Mouse (Mus musculus) B cell, adult 2 months (primary cell): ENCODE measurements at regions not wholly inside any gene's neighbourhood (a gene's known extent, or its start where the extent isn't known, plus 50 kb on each side); places are given as distances from the start of the nearest gene placed in this dataset.
"Not testable (repeated sequence)": the region's sequence is repeated elsewhere in the genome, so short reads cannot be mapped to it uniquely, and the experiment has no call there.

Source experiments
- DNase-seq, 2 experiments: peaks; one replicate each; pipeline ENCODE4 v3.0.0; 2022

DNA sequence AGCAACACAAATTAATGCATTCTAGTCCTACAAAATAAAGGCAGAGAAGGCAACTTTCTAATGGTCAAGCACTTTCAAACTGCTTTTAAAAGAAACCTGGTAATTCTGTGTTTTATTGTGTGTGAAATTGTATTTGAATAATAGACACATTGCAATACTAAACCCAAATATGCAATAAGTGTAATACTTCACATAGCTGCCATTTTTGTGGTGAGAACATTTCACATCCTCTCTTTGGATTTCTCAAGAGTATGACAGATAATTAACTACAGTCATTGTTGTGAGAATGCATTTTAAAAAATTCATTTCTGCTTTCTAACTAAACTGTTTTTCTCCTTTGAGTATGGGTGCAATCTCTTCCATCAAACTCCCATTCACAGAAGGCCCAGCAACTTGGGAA lies 256.4 kb downstream of the Sema3d start:
- DNase-seq: no peak

DNA sequence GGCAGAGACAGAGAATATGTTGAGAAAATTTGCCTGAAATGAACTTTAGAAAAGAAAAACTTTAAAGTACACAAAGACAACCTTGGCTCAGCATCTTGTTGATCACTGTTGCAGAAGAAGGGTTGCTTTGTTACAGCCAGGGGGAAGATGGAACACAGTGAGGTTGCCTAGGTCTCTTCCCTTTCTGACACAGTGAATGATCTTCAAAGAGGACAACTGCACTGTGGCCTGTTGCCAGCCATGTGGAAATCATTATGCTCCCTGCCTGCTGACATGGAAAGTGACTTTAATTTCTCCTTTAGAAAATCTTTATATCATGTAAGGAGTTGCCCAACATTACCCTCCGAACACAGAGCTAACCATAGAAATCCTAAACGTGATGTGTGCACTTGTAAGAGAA lies 263.1 kb downstream of the Sema3d start:
- no peak for DNase-seq

DNA sequence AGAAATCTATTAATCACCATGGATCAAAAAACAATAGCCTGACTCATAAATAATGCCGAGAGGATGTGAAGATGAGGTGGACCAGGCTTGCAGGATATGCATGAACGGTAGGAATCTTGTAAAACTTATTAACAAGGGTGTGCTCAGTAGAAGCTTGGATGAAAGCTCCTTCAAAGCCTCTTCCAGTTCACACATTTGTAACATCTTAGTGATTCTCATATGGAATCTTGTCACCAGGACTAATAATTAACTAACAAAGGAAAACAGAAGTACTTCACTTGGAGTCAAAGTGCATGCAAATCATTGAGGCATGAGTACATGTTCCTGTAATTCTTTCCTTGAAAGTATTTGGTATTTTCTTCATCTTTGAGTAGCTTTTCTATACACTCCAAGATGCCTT lies 290.5 kb downstream of the Sema3d start:
- no peak for DNase-seq

DNA sequence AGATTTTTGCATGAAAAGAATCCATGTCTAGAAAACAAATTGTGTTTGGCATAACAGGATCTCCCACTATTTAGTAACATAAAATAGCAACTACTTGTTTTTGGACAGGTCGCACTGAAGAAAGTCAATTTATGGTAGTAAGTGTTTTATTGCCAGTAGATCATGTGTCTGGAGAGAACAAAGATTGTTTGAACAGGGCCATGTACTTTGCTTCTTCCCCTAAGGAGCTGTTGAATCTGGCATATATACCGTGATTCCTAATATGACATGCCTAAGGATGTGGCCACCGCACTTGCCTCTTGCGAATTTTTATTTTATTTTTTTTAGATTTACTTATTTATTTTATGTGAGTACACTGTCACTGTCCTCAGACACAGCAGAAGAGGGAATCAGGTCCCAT lies 290.9 kb downstream of the Sema3d start:
- no peak for DNase-seq

DNA sequence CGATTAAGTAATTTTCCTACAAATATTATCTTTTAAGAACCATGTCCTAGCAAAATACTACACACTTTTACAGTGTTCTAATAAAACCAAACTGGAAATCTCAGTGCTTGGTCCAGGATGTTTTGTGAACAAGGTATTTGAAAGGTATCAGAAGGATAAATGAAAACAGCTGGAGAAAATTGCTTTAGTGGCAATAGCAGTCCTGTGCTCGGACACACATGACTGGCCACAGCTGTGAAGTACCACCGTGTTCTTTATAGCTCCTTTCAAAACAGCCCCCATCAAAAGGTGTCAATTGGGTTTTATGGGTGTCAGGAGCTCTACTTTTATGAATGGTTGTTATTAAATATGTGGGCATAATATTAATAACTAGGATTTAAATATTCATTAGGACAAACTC lies 293.5 kb downstream of the Sema3d start:
- DNase-seq: no peak

DNA sequence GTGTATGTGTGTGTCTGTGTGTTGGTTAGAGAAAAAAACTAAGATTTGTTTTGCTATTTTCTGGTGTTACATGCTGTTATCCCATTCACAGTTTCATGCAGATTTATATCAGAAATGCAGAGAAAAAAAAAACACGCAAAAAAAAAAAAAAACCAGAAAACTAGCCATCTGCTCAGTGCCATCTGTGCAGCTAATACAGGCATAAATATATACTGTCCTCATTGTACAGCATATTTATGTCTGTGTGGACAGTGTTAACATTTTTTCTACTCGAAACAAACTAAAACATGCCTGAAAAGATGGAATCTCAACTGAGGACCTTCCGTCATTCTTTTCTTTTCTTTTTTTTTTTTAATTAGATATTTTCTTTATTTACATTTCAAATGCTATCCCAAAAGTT lies 331.7 kb downstream of the Sema3d start:
- no peak for DNase-seq

DNA sequence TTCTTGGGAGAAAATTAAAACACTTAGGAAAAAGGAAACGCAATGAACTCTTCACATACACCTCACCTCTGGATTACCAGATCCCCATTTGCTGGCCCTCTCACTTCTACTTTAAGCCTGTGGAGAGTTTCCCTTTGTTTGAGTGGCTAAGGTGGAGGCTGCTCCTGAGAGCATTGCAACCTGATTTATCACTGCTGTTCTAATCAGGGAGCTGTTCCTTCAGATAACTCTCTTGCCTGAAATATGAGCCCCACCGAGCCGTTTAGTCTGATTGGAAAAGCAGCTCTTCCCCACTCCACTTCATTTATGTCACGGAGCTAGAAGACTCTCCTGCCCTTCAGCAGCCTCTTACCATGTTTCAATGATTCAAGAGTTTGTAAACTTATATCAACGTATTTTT lies 368.3 kb downstream of the Sema3d start:
- DNase-seq: no peak

DNA sequence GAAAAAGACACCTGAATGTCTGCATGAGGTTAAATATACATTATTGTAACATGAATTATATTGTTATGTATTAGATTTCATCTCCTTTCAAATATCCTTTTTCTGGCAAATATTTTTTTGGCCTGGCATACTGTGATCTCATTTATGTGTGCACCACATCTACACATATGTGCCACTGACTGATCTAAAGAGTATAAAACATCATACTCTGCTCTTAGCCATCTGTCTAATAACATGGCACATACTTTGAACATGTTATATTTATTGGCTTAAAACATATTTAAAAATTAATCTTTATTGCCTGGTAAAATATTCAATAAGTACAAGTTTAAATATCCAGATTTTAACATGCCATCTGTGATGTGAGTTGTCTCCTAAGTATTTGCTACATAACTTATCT lies 365.6 kb upstream of the Sema3a start:
- no peak for DNase-seq

DNA sequence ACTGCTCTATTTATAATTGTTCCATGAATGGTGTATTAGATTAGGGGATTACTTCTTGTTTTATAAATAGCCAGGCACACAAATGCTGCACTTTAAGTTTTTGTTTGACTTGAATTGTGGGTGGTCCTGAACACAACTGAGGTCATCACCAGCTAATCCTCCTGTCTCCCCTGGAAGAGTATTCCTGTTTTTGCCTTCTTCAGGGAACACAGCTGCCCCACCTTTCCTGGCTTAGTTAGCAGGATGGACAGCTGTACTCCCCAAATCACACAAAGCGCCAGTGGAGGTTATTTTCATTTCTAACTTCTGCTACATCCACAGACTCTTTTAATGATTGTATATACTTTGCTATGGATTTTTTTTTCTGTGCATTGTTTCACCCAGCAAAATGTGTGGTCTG lies 357.8 kb upstream of the Sema3a start:
- no peak for DNase-seq

DNA sequence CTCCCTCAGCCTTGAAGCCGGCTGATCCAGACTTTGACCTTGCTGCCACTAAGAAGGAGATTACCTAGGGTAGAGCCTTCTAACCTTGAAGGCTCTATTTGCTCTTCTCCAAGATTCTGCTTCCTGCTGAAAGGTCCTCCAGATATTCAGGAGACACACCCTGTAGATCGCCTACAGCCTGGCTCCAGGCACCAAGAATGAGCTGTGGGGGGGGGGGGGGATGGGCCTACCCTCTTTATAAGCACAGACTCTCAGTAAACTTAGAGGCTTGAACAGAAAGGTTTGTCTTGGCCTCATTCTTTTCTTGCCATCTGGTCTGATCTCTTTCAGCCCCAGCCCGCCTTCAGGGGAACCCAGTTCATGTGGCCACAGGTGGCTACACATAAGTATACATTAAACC lies 342.5 kb upstream of the Sema3a start:
- no peak for DNase-seq

DNA sequence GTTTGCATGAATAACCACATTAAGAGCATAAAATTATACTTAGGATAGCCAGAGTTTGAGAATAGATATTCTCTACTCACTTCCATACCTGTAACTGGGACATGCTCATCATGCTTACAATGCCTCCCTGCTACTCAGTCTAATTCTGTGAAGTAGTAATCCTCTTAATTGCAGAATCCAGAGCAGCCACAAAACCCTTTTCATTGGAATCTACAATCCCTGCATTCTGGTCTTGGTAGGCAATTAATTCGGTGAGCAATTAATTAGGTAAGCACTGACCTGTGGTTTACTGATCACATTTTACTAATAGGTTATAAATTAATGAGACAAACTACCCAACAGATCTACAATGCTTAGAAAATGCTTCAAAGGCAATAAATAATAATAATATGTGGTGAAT lies 316.5 kb upstream of the Sema3a start:
- DNase-seq: no peak

DNA sequence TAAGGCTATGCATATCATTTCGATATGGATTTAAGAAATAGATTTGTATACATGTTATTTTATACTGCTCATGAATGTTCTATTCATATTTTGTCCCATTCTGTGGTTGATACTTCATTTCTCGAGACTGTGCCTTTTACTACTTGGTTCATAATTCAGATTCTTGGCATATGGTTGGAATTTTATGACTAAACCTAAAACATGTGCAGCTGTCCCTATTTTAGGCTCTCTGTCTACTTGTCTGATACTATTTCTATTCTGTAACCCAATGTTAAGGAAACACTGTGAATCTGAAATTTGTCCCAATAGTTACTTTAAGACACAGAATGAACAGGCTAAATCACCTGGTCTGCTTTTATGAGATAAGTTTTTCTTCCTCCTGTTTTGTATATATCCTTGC lies 315.3 kb upstream of the Sema3a start:
- no peak for DNase-seq

DNA sequence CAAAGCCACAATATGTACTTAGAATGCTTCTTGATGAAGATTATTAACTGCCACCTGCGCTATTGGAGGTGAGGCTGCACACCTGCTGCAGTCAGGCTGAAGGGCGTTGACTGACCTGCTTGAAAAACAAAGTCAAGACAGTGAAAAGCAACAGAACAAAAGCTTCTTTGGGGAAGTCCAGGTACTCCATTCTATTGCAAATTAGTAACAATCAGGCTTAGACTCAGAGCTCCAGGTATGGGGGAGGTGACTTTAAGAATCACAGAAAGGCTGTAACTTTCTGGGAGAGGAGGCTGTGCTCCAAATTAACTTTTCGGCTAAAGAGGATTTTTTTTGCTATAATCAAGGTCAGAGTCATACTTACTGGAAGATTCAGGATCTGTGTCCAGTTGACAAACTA lies 278.0 kb upstream of the Sema3a start:
- not testable (repeated sequence) for DNase-seq

DNA sequence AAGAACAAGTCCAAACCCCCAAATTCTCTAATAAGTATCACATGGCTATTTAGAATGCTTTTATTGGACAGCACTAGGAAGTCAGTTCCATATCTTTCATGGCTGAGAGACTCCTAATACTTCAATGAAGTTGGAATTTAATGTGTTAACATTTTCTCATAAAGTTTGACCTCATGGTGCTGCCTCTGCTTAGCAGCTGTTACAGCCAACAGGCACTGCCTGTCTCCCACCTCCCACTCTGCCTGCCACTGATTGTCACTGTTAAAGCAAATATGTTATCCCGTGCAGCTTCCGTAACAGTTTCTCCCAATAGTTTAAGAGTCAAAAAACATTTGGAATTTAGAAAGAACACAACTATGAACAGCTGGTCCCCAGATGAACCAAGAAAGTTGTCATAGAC lies 268.3 kb upstream of the Sema3a start:
- DNase-seq: no peak

DNA sequence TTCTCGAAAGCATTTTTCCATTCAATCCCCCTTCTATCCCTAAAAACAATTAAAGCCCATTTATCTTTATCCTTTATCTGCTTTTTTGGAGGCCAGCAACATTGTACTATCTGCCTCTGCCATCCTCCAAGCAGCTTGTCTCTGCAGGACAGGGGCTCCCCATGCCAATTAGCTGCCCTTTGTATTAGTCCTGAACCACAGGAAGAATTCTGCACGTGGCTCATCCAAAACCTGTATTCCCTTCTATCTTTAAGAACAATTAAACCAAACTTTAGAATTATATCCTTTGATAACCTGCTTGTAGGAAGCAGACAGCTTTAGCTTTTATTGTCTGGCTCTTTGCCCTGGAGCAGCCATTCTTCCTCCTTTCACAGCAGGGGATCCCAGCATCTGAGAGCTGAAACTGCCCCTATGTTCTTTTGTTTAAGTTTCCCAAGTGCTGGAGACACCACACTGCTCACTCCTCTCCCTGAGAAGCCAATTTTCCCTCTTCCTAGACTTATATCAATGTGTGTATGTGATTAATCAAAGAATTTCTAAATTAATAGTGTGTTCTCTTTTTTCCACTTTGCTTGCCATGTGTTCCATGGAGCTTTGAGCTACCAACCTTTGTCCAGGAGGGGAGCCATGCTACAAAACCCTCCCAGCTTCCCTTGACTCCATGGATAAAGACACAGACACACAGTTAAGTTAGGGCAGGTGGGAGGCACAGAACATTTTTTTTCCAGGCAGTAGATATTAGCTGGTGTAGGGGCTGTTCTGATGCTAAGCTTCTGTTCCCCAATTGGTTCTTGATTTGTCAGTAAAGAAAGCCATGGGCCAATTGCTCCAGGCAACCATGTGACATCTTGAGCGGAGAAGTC lies 256.6 kb upstream of the Sema3a start:
- no peak for DNase-seq

DNA sequence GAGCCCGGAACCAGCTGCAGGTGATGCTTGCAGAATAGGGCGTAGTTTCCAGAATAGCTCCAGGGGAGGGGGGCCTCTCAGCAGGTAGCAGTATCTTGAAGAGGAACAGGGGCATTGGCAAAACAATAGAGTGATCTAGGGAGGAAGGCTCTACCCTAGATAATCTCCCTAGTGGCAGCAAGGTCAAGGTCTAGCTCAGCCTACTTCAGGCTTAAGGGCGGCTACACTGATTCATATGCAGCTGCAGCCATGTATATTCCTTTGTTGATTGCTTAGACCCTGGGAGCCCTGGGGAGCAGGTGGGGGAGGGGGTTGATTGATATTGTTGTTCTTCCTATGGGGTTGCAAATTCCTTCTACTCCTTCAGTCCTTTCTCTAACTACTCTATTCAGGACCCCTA lies 252.3 kb upstream of the Sema3a start:
- DNase-seq: no peak

DNA sequence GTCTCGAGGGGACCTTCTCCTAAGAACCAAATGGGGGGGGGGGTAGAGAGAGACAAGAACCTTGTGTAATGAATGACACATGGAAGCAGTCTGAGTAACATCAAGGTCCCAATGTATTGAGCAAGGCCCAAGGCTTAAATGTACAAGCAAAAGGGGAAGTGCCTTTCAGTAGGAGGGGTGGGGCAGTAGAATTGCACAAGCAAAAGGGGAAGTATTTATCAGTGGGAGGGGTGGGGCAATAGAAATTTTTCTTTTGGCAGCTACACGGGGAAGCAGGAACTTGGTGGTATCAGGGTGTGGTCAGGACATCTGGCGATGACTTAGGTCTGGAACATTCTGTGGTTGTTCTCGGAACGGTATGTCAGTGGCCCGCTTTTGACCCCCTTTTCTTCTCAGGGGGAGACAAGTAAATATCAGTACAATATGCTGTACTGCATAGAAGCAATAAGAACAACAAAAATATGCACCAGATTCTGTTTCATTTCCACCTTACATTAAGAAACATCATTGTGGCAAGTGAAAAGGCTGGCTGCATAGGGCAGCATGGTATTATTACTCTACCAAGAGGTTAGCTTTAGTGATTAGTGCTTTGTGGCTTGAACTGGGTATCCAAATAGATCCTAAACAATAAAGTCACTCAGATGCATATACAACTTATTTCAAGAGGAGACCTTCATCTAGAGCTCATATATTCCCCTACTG lies 247.5 kb upstream of the Sema3a start:
- peak in 1 of 2 experiments; percentile 0 for DNase-seq

DNA sequence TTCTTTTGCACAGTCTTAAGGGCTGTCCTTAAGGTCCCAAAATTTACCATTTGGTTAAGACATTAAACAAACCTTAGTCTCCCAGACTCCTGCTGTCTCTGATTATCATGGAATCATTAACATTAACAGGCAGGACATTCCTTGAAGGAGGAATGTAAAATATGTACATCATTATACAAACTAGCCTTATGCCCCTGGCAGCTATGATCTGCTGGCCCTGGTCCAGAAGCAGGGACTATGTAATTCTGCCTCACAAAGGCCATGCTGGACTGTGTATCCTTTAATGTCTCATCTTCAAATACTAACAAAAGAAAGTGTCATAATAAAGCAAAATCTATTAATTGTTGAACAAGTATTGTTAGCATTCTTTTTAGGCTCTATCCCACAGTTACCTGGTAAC lies 232.9 kb upstream of the Sema3a start:
- no peak for DNase-seq

DNA sequence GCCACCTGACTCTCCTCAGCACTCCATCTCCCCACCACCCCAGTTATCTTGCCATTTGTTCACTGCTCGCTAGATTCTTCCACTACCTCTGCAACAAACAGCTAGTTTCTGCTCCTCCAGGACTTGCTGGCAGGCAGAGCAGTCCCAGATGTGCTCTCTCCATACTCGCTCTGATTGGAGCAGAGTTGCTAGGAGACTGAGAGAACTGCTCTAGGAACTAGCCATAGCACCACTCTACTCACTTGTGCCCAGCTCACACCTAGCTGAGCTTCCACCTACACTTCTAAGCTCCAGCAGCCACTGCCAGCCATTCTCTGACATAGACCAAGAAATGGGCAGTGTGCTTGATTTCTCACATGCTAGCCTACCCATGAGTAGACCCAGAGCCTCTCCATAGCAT lies 230.6 kb upstream of the Sema3a start:
- no peak for DNase-seq

DNA sequence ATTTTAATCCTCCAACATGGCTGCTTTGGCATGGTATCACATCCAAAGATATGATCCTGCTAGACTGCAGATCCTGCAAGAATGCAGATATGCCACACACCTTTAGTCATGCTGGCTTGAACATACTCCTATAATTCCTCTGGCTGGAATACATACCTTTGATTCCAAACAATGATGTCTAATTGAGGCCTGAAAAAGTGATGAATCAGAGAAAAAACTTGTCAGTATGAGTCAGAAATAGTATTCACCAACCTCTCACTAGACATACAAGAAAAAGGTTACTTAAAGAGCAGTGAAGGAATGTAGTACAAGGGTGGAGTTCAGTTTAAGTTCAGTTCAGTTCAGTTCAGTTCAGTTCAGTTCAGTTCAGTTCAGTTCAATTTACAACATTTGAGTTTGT lies 214.5 kb upstream of the Sema3a start:
- DNase-seq: no peak

DNA sequence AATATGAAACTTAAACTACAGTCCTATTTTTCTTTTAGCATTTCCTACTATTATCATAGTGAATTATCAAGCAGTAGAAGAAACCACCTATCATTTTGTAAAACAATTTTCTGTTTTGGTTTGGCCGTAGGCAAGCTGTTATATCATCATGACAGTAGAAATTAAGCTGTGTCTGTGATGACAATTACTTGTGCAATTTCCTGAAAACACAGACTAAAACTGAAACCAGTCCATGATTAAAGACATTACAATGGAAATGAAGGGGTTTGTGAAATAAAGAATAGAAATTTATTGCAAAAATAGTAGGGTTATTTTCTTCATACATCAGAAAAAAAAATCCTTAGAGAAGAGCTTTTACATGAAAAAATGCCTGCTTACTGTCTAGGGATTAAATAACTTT lies 210.8 kb upstream of the Sema3a start:
- DNase-seq: no peak

DNA sequence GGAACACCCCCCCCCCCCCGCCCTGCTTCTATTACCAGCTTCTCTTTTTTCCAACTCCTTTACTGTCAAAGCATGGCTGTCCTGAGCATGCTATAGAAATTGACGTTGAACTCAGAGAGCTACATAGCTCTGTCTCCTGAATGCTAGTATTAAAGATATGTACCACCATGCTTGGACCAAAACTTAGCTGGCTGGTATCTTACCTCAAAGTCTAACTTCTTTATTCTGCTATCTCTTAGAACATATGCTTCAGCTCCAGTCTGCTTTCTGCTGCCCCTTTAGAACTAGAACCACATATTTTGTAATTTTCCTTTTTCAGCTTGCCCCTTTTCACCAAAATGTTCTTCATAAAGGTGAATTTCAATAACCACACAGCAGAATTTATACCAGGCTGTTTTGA lies 205.9 kb upstream of the Sema3a start:
- no peak for DNase-seq

DNA sequence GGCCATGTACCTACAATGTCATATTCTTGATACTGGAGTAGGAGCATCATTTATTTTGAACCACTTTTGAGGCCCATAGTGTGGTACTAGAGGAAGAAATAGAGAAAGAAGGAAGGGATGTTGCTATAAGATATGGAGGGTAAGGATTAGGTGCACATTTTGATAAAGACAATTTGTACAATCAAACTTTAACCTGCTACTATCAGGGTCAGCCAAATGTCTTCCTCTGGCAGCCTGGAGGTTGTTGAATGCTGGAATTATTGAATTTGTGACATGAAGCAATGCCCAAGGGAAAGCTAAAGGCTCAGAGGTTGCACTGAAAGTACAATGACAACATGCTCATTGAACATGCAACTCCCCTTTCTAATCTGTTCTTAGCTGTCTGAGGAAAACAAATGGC lies 202.3 kb upstream of the Sema3a start:
- DNase-seq: no peak

DNA sequence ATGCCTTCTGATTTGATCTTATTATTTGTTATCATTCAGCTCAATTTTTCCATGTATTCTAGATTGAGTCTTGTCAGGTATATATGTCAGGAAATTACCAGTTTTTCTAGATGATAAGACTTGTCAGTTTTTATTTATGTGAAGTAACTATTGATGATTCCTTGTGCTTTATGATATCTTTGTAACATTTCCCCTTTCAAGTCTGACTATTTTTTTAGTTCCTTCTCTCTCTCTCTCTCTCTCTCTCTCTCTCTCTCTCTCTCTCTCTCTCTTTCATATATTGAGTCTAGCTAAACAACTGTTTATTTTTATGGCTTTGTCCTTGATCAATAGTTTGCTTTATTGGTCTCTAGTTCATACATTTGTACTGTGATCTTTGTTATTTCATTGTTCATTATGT lies 199.7 kb upstream of the Sema3a start:
- no peak for DNase-seq

DNA sequence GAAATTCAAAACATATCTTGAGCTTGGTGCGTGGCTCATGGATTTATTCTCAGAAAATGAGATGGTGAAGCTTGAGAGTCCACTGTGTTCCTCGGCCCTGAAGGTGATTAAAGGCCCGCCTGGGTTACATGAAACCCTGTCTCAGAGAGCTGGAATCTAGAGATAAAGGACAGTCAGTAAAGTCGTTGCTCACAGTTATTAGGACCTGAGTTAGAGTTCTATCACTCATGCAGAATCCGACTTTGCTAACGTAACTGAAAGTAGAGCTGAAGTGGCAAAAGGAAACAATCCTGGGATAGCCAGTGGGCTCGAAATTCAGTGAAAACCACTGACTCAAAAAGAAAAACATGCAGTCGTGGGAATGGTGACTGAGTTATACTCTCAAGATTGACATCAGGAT lies 198.9 kb upstream of the Sema3a start:
- DNase-seq: no peak
